Mouse (Mus musculus) layer of hippocampus, adult 9-11 months (tissue): Measurements from ENCODE around the gene Insc.

Experiments used
- DNase-seq: peaks from one replicate; pipeline ENCODE4 v3.0.0; 2022

The Insc gene

GRCm38 (mm10) chr7:114765273-114765672, 21.8 kb downstream of the Insc start:
- DNase-seq: no peak

DNA sequence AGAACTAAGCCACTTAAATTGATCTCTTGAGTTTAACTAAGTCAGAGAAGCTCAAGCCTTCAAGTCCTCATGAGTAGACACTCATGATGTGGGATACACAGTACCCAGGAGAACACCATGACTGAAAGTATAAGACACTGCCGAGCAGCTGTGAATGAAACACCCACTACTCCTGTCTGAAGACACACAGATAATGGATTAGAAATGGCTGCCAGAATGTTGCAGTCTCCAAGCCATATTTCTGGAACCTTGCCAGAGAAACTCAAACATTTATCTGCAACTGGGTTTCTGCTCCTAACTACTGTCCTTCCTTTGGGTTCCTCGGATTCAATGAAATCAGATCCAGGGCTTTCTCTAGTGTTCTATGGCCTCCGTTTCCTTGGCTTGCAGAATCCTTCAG, 23.0 kb downstream of the Insc start:
- DNase-seq: no peak

DNA sequence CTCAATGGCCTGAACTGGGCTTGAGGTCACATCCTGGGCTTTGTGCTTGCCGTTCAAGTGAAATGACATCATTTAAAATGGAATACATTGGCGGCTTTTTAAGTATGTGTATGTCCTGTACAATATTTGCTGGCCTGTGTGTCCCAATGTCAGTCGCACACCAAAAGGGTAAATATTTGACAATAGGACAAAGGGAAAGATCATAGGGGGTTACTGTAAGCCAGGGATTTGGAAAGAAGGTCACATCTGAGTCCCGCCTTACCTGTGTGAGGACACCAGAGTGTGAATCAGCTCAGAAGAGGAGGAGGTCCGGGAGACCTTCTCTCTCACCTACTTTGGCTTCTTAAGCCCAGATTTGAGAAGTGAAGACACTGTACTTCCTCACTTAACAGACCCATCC, 25.0 kb downstream of the Insc start:
- DNase-seq: no peak

GRCm38 (mm10) chr7:114769041-114769440, 25.5 kb downstream of the Insc start:
- DNase-seq: no peak

GRCm38 (mm10) chr7:114770586-114770985, 27.1 kb downstream of the Insc start:
- DNase-seq: no peak

- DNase-seq: no peak
Observed at GRCm38 (mm10) chr7:114771801-114772200, 28.3 kb downstream of the Insc start.

DNA sequence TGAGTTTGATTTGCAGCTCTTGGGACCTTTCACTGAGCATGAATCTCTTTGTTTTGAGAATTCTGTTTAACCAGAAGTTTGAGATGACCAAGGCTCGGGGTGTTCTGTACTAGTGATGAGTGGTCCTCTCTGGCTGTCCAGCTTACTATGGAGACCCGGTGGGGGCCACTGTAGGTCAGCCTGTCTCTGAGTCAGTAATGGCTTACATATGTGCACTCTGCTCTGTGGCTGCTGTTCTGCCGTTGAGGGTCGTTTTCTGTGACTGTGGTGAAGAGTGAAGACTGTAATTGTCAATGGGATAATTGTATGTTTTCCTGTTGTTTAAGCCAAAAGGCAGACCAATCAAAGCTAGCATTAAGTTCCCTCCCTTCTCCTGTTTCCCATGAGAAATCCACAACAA, 30.3 kb downstream of the Insc start:
- DNase-seq: no peak

- DNase-seq: no peak
Observed at GRCm38 (mm10) chr7:114775856-114776255, 32.4 kb downstream of the Insc start.

GRCm38 (mm10) chr7:114778156-114778770, 34.8 kb downstream of the Insc start:
- DNase-seq: no peak

GRCm38 (mm10) chr7:114779056-114779660, 35.7 kb downstream of the Insc start:
- DNase-seq: no peak

- no peak for DNase-seq
Observed at GRCm38 (mm10) chr7:114783291-114783690, 39.8 kb downstream of the Insc start.

DNA sequence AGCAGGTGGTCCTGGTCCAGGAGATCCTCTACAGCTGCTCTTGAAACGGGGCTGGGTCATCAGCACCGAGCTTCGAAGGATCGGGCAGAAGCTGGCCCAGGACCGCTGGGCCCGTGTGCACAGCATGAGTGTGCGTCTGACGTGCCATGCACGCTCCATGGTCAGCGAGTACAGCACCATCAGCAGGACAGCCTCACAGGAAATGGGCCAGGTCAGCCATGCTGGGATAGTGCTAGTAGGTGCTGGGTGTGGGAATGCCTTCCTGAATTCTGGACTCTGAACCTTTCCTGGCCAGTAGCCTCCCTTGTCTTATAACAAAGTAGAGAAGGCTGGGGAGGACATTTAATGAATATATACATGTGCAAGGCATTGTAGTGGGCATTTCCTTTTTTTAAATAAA, 47.6 kb downstream of the Insc start:
- DNase-seq: no peak

DNA sequence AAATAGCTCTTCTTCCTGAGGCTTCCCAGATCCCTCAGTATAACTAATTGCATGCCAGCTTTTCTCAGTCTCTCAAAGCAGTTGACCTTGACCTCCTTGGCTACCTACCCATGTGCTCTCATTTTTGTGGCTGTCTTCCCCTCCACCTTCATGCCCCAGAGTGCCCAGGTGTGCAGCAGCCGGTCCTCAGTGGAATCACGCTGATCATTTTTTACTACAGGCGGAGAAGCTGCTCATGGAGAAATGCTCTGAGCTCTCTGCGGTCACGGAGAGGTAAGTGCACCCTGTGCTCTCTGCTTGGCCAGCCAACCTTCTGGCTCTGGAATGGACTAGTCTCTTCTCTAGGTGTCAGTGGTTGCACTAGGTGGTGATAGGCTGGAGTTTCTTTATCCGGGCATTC, 48.5 kb downstream of the Insc start:
- no peak for DNase-seq

DNA sequence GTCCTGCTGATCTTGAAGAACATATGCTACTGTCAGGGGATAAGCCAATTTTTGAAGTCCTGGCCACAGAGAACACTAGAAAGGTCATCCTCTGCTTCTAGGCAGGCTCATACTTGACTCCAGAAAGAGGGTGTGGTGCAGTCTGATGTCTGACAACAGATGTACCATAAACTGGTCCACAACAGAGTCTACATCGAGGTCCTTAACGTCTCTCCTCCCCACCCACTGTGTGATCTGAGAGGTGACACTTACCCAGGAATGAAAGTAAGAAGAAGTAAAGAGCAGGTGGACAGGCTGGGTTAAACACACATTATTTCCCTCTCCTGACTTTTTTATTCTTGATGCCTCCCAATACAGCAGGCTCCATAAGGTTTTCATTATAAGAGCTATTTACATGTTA, 50.9 kb downstream of the Insc start:
- no peak for DNase-seq

DNA sequence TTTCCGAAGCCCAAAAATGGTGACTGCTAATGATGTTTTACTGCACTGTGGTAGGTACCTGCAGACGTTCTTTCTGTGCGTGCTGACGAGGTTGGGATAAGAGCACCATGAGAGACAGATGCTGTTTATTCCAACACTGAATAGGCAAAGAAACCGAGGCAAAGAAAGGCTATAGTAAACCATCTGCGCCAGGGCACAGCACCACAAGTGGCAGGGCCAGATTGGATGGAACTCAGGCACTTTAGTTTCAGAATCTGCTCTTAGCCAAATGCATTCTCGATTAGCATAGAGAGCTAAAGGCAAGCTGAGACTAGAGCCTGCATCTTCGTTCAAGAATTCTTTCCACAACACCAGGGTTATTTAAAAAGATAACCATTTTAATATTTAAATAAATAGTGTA, 59.1 kb downstream of the Insc start:
- DNase-seq: peak; percentile 40

DNA sequence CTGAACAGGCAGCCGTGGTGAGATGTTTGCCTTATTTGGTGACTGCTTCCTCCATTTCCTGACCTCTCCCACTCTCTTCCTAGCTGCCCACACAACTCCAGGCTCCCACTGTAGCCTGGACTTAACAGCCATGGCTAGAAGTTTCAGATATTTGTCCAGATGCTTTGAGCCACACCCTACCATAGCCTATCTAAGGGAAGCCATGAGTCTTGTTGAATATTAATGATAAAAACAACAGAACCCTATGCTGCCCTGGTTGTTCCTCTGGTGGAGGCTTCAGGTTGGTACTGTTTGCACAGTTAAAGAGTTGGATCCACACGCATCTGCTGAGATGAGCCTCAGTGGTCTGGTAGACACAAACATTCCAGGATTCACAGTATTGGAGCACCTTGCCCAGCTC, 61.8 kb downstream of the Insc start:
- DNase-seq: no peak

- peak; percentile 77 for DNase-seq
Observed at GRCm38 (mm10) chr7:114807343-114807742, 63.8 kb downstream of the Insc start.

- DNase-seq: no peak
Observed at GRCm38 (mm10) chr7:114808341-114808740, 64.8 kb downstream of the Insc start.

GRCm38 (mm10) chr7:114817291-114817806, 73.9 kb downstream of the Insc start:
- DNase-seq: peak; percentile 56

DNA sequence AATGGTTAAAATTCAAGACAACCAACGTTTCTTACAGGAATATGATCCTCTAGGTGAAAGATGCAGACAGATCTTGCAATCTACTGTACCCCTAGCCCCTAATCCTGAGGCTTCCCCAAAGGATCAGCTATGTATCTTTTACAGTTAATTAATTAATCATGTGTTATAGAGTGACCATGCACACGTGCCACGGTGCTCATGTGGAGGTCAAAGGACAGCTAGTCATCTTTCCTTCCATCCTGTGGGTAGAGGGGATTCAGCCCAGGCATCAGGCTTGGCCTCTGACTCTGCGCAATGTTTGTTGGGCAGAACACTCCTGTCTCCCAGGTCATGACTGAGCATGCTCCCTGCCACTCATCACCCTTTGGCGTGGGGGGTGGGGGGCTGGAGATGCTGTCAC, 74.4 kb downstream of the Insc start:
- DNase-seq: no peak

GRCm38 (mm10) chr7:114818351-114818750, 74.9 kb downstream of the Insc start:
- no peak for DNase-seq

DNA sequence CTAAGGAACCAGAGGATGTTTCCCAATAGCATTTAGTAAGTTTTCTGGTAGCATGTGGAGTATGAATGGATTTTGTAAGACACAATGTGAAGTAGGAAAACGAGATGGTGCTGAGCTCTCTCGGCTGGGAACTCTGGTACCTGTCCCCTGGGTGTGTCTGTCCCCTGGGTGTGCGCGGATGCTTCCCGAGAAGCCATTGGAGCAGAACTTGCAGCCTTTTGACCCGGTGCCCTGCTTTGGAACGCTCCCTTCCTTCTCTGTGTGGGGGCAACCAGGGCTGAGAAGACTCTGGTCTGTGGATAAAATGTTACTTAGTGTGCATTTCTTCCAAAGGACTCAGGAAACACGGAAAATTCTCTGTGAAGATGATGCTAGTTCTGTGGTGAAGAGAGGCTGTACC, 75.3 kb downstream of the Insc start:
- DNase-seq: no peak

- no peak for DNase-seq
Observed at GRCm38 (mm10) chr7:114822736-114823135, 79.2 kb downstream of the Insc start.

DNA sequence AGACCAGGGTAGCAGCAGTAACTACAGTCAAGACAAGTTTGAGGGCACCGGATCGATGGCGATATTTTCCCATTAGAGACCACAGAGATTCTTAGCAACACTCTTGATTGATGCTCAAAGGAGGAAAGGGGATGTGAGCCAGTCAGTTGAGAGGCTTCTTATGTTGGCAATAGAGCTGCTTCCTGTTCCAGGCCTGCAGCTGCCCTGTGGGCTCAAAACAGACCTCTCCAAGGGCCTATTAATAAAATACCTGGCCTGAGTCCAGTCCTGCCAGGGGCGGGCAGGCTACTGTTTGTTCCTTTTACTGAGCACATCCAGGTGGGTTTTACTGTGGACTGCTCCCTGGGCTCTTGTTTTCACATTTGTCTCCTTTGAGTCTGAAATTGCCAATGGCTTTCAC, 83.9 kb downstream of the Insc start:
- no peak for DNase-seq
